9 mouse cellular contexts compared by ENCODE assay signal in the genomic region with DNA sequence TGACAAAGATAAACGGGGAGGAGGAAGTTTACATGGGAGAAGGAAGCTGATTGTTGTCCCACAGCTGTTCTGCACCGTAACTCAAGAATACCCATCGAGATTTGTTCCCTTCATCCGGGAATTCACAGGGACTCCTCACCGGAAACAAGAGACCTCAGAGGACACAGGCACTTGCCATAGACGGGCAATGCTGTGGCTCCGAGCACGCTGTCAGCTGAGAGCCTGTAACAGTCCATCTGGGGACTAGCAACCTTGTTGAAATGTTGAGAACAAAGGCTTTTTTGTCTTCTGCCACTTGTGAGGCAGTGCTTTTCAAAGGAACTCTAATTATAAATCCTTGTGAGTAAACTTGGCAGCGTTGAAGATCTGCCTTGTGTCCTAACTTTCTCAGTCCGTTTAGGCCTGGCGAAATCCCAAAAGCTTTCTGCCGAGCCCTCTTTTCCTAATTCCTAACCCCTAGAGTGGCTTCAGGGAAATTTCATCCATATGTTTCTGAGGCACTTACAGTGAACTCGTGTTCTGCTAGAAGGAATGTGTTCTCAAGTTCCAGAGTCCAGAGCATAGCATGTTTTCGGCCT. TPM values are rescaled to one million over a fixed set of nuclear protein-coding genes. Genes with fewer than 3 reads are reported as not detected.
DNase-seq lines count a peak whose midpoint lies in the region; ATAC-seq and TF ChIP-seq lines count a peak whose summit lies in the region.
"Had no signal": no experiment of that assay in that cellular context is flagged by ENCODE, and none has a peak within 500 bp of the region (broad histone marks: within the 10 kb centered on the region; RNA-seq: fewer than 3 reads in every experiment).

No protein-coding gene starts in this region.

- peak; percentile 67 for ATAC-seq in intestine, embryonic 16.5 days
- ATAC-seq in midbrain, postnatal 0 days (ENCODE audit: low FRiP score), result peak; percentile 51; the same call in 1 of the 2 replicates

- no peak overlapping the region for H3K4me2 ChIP-seq in intestine, embryonic 16.5 days (ENCODE audit: low read depth, low read length)
- H3K4me2 ChIP-seq in midbrain, postnatal 0 days (ENCODE audit: low read depth, low read length, poor library complexity, severe bottlenecking), result no peak overlapping the region

- WGBS in intestine, embryonic 16.5 days, result 32% methylated on average over 14 of the region's 14 CpGs
- 63% methylated on average over 14 of the region's 14 CpGs for WGBS in limb, embryonic 10.5 days
- WGBS in midbrain, postnatal 0 days, result 31% methylated on average over 14 of the region's 14 CpGs

- no peaks in the 10 kb centered on the region for H3K27me3 ChIP-seq in intestine, embryonic 16.5 days (replicated peaks; ENCODE audit: control insufficient read depth, insufficient read depth, low read length)
- no peaks in the 10 kb centered on the region for H3K27me3 ChIP-seq in limb, embryonic 10.5 days (ENCODE audit: low read depth, poor library complexity, severe bottlenecking)
- H3K27me3 ChIP-seq in midbrain, postnatal 0 days (ENCODE audit: insufficient read depth, low read length), result no peaks in the 10 kb centered on the region
- H3K27me3 ChIP-seq: CH12.LX had no signal

- peak; percentile 36 for DNase-seq in embryo, embryonic 10 days (ENCODE audit: low spot score)
- no peak for DNase-seq in embryo, embryonic 9.5 days (ENCODE audit: extremely low spot score)
- DNase-seq in heart, adult 18-20 months, result peak; percentile 69 to 72
- DNase-seq in limb, embryonic 10.5 days (ENCODE audit: low spot score), result no peak
- peak; percentile 82 for DNase-seq in midbrain, postnatal 0 days (ENCODE audit: low spot score)
- DNase-seq in yolk sac, embryonic 10.5 days (ENCODE audit: low spot score), result no peak

- H3K9me3 ChIP-seq in intestine, embryonic 16.5 days (ENCODE audit: control insufficient read depth, low read length), result no peaks in the 10 kb centered on the region
- no peaks in the 10 kb centered on the region for H3K9me3 ChIP-seq in limb, embryonic 10.5 days (replicated peaks)
- H3K9me3 ChIP-seq in midbrain, postnatal 0 days (ENCODE audit: low read length), result no peaks in the 10 kb centered on the region

- peaks cover 15% of the 10 kb centered on the region for H3K4me1 ChIP-seq in bone marrow macrophage, adult 2 months (ENCODE audit: control insufficient read depth, insufficient read depth, low read length)
- H3K4me1 ChIP-seq in intestine, embryonic 16.5 days (ENCODE audit: control insufficient read depth, insufficient read depth, low read length), result peaks cover 10% of the 10 kb centered on the region
- peaks cover 15% of the 10 kb centered on the region for H3K4me1 ChIP-seq in limb, embryonic 10.5 days
- H3K4me1 ChIP-seq in midbrain, postnatal 0 days (ENCODE audit: insufficient read depth, low read length), result no peaks in the 10 kb centered on the region

- H3K9ac ChIP-seq in intestine, embryonic 16.5 days (ENCODE audit: low read depth, low read length), result no peak overlapping the region
- no peak overlapping the region for H3K9ac ChIP-seq in midbrain, postnatal 0 days (replicated peaks; ENCODE audit: low read length, poor library complexity, severe bottlenecking)

- H3K27ac ChIP-seq in bone marrow macrophage, adult 2 months (ENCODE audit: insufficient read depth, low read depth, low read length), result peak overlapping the region; percentile 63
- peak overlapping the region; percentile 75 for H3K27ac ChIP-seq in intestine, embryonic 16.5 days (ENCODE audit: low read length)
- H3K27ac ChIP-seq in limb, embryonic 10.5 days, result peak overlapping the region; percentile 65
- no peak overlapping the region; the same call in 1 of the 2 replicates for H3K27ac ChIP-seq in midbrain, postnatal 0 days (ENCODE audit: low read depth, low read length)

- TF ChIP-seq POLR2A in bone marrow macrophage, adult 2 months (IDR thresholded peaks at IDR 0.05; ENCODE audit: borderline replicate concordance, low read depth, low read length), result no peak

- no peaks in the 10 kb centered on the region for H3K36me3 ChIP-seq in intestine, embryonic 16.5 days (ENCODE audit: control insufficient read depth, insufficient read depth, low read length)
- no peaks in the 10 kb centered on the region for H3K36me3 ChIP-seq in limb, embryonic 10.5 days
- no peaks in the 10 kb centered on the region for H3K36me3 ChIP-seq in midbrain, postnatal 0 days (ENCODE audit: insufficient read depth, low read length)

- TF ChIP-seq CTCF in bone marrow macrophage, adult 2 months (IDR thresholded peaks at IDR 0.05; ENCODE audit: low read depth, low read length), result no peak
- no peak for TF ChIP-seq CTCF in midbrain, postnatal 0 days (IDR thresholded peaks at IDR 0.05)

- H3K4me3 ChIP-seq in bone marrow macrophage, adult 2 months (ENCODE audit: insufficient read depth, low read length), result peak overlapping the region; percentile 3; the same call in 1 of the 2 replicates
- H3K4me3 ChIP-seq in intestine, embryonic 16.5 days (ENCODE audit: low read length), result no peak overlapping the region
- H3K4me3 ChIP-seq in limb, embryonic 10.5 days, result no peak overlapping the region
- H3K4me3 ChIP-seq in midbrain, postnatal 0 days (ENCODE audit: low read depth, low read length), result no peak overlapping the region

RNA-seq across cellular contexts. Expression of a gene that starts 18.3 kb away (rescaled TPM):
- polyA plus RNA-seq in bone marrow macrophage, adult 2 months (2012; ENCODE audit: insufficient read depth, insufficient read length, missing spikeins), result 0.19 and 0.27 TPM in 2 replicates
- total RNA-seq in heart, adult 18-20 months (2021), result under 1 TPM; 0.27 to 0.87 TPM
- 0.04 and 0.15 TPM in 2 replicates for polyA plus RNA-seq in intestine, embryonic 16.5 days (2015; fragmentation: Nextera tagmentation; extraction: Ambion mirVana)
- polyA plus RNA-seq in limb, embryonic 10.5 days (2016; fragmentation: Nextera tagmentation; extraction: Ambion mirVana), result not detected in 2 replicates
- 0.42 and 0.55 TPM in 2 replicates for total RNA-seq in midbrain, postnatal 0 days (2014; rRNA removed)
- polyA plus RNA-seq in midbrain, postnatal 0 days (2015; fragmentation: Nextera tagmentation; extraction: Ambion mirVana), result 0.72 and 1.0 TPM in 2 replicates

RNA-seq across cellular contexts. Expression of a gene that starts 36.5 kb away (rescaled TPM):
- 85.0 and 90.6 TPM in 2 replicates for polyA plus RNA-seq in bone marrow macrophage, adult 2 months (2012; ENCODE audit: insufficient read depth, insufficient read length, missing spikeins)
- 10 to 100 TPM; 16.9 to 17.4 TPM for total RNA-seq in heart, adult 18-20 months (2021)
- 12.9 and 14.5 TPM in 2 replicates for polyA plus RNA-seq in intestine, embryonic 16.5 days (2015; fragmentation: Nextera tagmentation; extraction: Ambion mirVana)
- 11.0 and 11.7 TPM in 2 replicates for polyA plus RNA-seq in limb, embryonic 10.5 days (2016; fragmentation: Nextera tagmentation; extraction: Ambion mirVana)
- total RNA-seq in midbrain, postnatal 0 days (2014; rRNA removed), result 23.6 and 27.8 TPM in 2 replicates
- 20.3 and 20.9 TPM in 2 replicates for polyA plus RNA-seq in midbrain, postnatal 0 days (2015; fragmentation: Nextera tagmentation; extraction: Ambion mirVana)

Comparison
In these comparisons a context has a peak if more than half of its experiments do, and no peak if none do; other contexts are left out.
1. DNase-seq: peak in embryo, embryonic 10 days (single experiment), heart, adult 18-20 months (2 of 2) and midbrain, postnatal 0 days (single experiment); none in embryo, embryonic 9.5 days (single experiment), limb, embryonic 10.5 days (single experiment) and yolk sac, embryonic 10.5 days (single experiment).